Mouse (Mus musculus) heart, embryonic 13.5 days (tissue): ENCODE data around the gene Srgap1. TPM values are rescaled to one million over a fixed set of nuclear protein-coding genes. Genes with fewer than 3 reads are reported as not detected.

Experiments used
- ATAC-seq: fragments of 200-750 bp; cut with Nextera tagmentation; 2 replicates; pipeline ENCODE4 v1.8.0; 2017; ENCODE audit warnings: moderate TSS enrichment; ENCODE audit not compliant: insufficient number of reproducible peaks, low FRiP score, low TSS enrichment; ENCODE audit errors: extremely low read depth
- H3K27ac ChIP-seq: fragments of 300-500 bp; sonication (generic); replicated peaks from 2 replicates; pipeline ENCODE4 v1.5.1; 2015; ENCODE audit warnings: moderate library complexity, mild to moderate bottlenecking, inconsistent platforms
- H3K27me3 ChIP-seq: fragments of 300-500 bp; sonication (generic); replicated peaks from 2 replicates; pipeline ENCODE4 v1.6.1; 2015; ENCODE audit warnings: mild to moderate bottlenecking, inconsistent platforms
- H3K36me3 ChIP-seq: fragments of 300-500 bp; sonication (generic); 2 replicates; pipeline ENCODE4 v1.6.1; 2015; ENCODE audit warnings: mild to moderate bottlenecking, inconsistent platforms
- H3K4me1 ChIP-seq: fragments of 300-500 bp; sonication (generic); 2 replicates; pipeline ENCODE4 v1.6.1; 2015; ENCODE audit warnings: inconsistent platforms
- H3K4me2 ChIP-seq: fragments of 300-500 bp; sonication (generic); 2 replicates; pipeline ENCODE4 v1.6.1; 2015; ENCODE audit warnings: inconsistent platforms, mild to moderate bottlenecking, moderate library complexity
- H3K4me3 ChIP-seq: fragments of 300-500 bp; sonication (generic); 2 replicates; pipeline ENCODE4 v1.5.1; 2015; ENCODE audit warnings: moderate library complexity, mild to moderate bottlenecking, inconsistent platforms
- H3K9ac ChIP-seq: fragments of 300-500 bp; sonication (generic); 2 replicates; pipeline ENCODE4 v1.6.1; 2015; ENCODE audit warnings: inconsistent platforms, mild to moderate bottlenecking, moderate library complexity
- H3K9me3 ChIP-seq: fragments of 300-500 bp; sonication (generic); 2 replicates; pipeline ENCODE4 v1.6.1; 2016; ENCODE audit warnings: inconsistent platforms
- WGBS: fragments of 180-500 bp; shearing (Covaris S2); methylation state at CpG from one replicate; pipeline ENCODE4 v1.1.7; 2015; ENCODE audit warnings: mixed read lengths; 5-methylcytosine and 5-hydroxymethylcytosine counted together
- polyA plus RNA-seq: library from polyadenylated mRNA; unstranded; fragments of >200 nt; fragmentation: Nextera tagmentation; extraction: Ambion mirVana; gene quantifications from 2 replicates; pipeline ENCODE4 v1.2.1, GENCODE M21; 2015

Gene Srgap1
- polyA plus RNA-seq, 1 experiment from 2014 or later, result 8.9 TPM

DNA sequence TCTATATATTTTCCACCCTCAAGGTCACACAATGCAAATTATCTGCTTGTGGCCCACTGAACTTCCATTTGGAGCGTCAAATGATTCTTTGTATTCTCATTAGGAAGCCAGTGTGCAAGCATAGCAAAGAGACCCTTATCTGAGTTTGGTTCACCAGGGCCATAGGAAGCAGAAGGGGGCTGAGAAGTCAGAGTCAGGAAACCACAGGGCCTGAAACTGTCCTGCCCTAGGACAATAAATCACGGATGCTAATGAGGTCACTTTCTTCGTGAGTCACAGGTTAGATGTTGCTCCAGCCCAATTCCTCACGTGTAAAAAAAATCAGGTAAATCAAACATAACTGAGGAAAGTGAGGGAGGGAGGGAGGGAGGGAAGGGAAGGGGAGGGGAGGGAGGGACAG lies 85.1 kb downstream of the Srgap1 start:
- Histone ChIP-seq H3K36me3 (no peaks in the 10 kb centered on the region), H3K4me1 (peaks cover 22% of the 10 kb centered on the region), H3K27me3 (no peaks in the 10 kb centered on the region), H3K4me2 (no peak overlapping the region), H3K9me3 (no peaks in the 10 kb centered on the region), H3K27ac (peak overlapping the region; percentile 42; the same call in 1 of the 2 replicates), H3K9ac (no peak overlapping the region), H3K4me3 (no peak overlapping the region)
- WGBS, result 56% methylated on average over 4 of the region's 4 CpGs
- ATAC-seq, result no peak

DNA sequence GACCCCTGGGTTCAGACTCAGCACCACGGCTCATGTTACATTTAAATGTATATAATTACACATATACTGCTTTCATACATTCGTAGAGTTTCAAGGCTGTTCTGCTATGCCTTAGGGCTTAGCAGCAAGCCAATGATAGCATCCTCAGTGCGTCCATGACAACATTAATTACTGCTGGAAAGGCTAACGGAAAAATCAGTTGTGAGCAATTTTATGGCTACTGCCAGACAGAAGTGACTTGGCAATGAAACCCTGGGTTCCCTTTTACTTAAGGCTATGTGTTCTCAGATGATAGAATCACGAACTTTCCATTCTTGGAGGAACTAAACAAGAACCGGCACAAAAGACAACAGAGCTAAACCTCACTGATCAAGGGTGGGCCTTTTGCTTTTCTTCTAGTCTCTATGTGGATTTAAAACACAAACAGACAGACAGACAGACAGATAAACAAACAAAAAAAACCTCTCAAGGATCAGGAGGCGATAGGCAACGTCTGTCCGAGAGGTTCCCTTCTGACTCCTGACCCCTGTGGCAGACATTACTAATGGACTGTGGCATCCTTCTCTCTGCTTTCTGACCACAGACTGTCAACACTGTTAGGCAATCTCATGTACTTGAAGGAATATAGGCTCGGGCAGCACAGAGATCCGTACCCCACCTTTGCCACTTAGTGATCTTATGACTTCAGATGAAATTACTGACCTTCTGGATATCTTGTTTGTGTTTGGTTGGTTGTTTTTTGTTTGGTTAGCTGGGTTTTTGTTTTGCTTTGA lies 85.8 kb downstream of the Srgap1 start:
- WGBS, result 45% methylated on average over 11 of the region's 11 CpGs
- Histone ChIP-seq H3K27me3 (no peaks in the 10 kb centered on the region), H3K9ac (no peak overlapping the region), H3K4me2 (no peak overlapping the region), H3K4me3 (no peak overlapping the region), H3K27ac (peak overlapping the region; percentile 50), H3K4me1 (peaks cover 22% of the 10 kb centered on the region), H3K9me3 (no peaks in the 10 kb centered on the region), H3K36me3 (no peaks in the 10 kb centered on the region)
- no peak for ATAC-seq

DNA sequence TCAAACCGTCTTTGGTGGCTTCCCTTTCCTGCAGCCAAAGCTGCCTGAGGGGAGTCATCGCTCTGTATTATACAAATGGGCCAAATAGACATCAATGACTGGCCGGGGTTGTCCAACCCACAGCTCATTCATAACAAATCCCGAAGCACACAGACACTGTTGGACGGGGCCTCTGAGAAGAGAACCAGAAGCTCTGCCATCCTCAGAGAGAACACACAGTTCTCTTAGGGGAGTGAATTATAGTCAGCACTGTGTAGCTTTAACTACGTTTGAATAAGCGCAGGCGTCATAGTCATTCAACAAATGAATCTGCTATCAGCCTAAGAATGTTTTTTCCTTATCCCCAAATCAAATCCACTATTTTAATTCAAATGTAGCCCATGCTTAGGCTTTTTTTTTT lies 88.4 kb downstream of the Srgap1 start:
- no peaks in the 10 kb centered on the region for H3K36me3 ChIP-seq
- H3K4me3 ChIP-seq, result no peak overlapping the region
- H3K4me1 ChIP-seq, result peaks cover 14% of the 10 kb centered on the region
- no peak overlapping the region for H3K27ac ChIP-seq
- H3K9me3 ChIP-seq, result no peaks in the 10 kb centered on the region
- H3K9ac ChIP-seq, result no peak overlapping the region
- no peak for ATAC-seq
- H3K27me3 ChIP-seq, result no peaks in the 10 kb centered on the region
- WGBS, result 85% methylated on average over 8 of the region's 8 CpGs
- no peak overlapping the region for H3K4me2 ChIP-seq

DNA sequence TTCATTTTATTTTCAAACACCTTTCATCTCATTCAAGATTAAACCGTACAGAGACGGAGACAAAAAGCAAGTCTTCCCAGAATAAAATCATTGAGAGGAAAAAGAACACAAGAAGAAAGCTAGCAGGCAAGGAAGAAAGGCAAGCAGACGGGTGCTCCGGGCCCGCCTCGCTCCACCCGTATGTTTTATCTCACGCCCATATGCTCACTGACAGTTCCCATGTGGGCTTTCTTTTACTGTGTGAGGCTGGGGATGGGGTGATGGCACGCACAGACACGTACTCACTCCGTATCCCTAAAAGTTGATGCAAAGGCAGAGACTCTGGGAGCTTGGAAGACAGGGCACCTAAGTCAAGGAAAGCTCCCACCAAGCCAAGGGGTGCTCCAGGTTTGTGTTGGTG lies 90.6 kb downstream of the Srgap1 start:
- no peak for ATAC-seq
- Histone ChIP-seq H3K36me3 (no peaks in the 10 kb centered on the region), H3K27me3 (no peaks in the 10 kb centered on the region), H3K4me3 (no peak overlapping the region), H3K4me2 (no peak overlapping the region), H3K4me1 (peaks cover 7% of the 10 kb centered on the region), H3K9ac (no peak overlapping the region), H3K9me3 (peaks cover 6% of the 10 kb centered on the region; the same call in 1 of the 2 replicates), H3K27ac (no peak overlapping the region)
- 72% methylated on average over 11 of the region's 11 CpGs for WGBS

DNA sequence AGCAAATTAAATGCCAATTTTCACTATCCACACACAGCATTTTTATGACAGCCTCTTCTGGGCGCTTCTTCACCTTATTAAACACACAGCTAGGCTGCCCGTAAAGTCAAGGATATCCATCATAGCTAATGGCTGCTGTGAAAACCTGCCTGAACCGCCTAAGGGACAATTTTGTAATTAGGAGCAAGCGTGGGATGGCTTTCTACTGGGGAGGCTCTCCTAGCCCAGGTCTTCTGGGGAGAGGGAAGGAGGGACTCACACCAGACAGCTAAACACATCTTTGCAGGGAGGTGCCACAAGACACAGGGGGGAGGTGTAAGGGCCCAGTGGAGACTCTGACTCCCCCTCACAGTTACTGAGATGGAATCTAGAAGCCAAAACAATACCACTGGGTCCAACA lies 91.4 kb downstream of the Srgap1 start:
- Histone ChIP-seq H3K27me3 (no peaks in the 10 kb centered on the region), H3K4me2 (no peak overlapping the region), H3K9ac (no peak overlapping the region), H3K27ac (no peak overlapping the region), H3K9me3 (peaks cover 6% of the 10 kb centered on the region; the same call in 1 of the 2 replicates), H3K4me3 (no peak overlapping the region), H3K36me3 (no peaks in the 10 kb centered on the region), H3K4me1 (no peaks in the 10 kb centered on the region; the same call in 1 of the 2 replicates)
- 82% methylated on average over 4 of the region's 4 CpGs for WGBS
- ATAC-seq, result no peak

DNA sequence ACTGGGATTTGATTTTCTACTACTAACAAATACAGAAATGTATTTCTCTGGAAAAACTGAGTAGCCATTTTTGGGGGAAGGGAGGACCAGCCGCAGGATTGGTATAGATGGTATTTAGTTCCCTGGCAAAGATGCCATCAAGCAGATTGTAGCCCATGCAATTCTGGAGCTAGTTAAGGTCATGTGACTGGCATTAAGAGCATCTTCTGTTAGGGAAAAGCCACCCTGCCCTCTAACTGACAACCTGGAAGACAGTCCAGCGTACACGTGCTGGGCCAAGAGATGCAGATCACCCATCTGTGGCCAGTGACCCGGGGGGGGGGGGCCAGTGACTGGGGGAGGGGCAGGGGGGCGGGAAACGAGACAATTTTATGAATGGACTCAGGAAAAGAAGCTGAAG lies 92.2 kb downstream of the Srgap1 start:
- Histone ChIP-seq H3K4me3 (no peak overlapping the region), H3K9ac (no peak overlapping the region), H3K36me3 (no peaks in the 10 kb centered on the region), H3K9me3 (peaks cover 6% of the 10 kb centered on the region; the same call in 1 of the 2 replicates), H3K27me3 (no peaks in the 10 kb centered on the region), H3K4me1 (0 out of 2 replicates have a peak, but pooled peaks cover 3% of the 10 kb centered on the region), H3K27ac (no peak overlapping the region), H3K4me2 (no peak overlapping the region)
- WGBS, result 76% methylated on average over 6 of the region's 6 CpGs
- no peak for ATAC-seq

DNA sequence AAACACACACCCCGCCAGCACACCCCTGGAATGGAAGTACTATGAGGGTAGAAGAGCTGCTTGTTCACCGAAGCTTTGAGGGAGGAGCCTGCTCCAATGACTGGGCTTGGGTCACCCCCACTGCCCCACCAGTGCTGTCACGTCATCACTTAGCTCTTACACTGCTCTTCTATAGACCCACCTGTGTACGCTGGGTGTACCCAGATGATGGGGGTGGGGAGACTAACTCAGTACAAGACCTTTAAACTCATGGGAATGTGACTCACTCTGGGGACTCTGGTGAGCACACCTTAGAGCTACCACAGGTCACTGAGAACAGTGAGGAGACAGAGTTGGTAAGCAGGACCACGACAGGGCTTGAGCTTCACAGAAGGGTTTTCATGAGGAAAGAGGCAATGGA lies 94.1 kb downstream of the Srgap1 start:
- H3K9ac ChIP-seq, result no peak overlapping the region
- H3K27me3 ChIP-seq, result no peaks in the 10 kb centered on the region
- no peaks in the 10 kb centered on the region for H3K36me3 ChIP-seq
- peaks cover 6% of the 10 kb centered on the region; the same call in 1 of the 2 replicates for H3K9me3 ChIP-seq
- H3K4me2 ChIP-seq, result no peak overlapping the region
- WGBS, result 80% methylated on average over 5 of the region's 5 CpGs
- no peak overlapping the region for H3K27ac ChIP-seq
- 0 out of 2 replicates have a peak, but pooled peaks cover 11% of the 10 kb centered on the region for H3K4me1 ChIP-seq
- no peak overlapping the region for H3K4me3 ChIP-seq
- no peak for ATAC-seq

DNA sequence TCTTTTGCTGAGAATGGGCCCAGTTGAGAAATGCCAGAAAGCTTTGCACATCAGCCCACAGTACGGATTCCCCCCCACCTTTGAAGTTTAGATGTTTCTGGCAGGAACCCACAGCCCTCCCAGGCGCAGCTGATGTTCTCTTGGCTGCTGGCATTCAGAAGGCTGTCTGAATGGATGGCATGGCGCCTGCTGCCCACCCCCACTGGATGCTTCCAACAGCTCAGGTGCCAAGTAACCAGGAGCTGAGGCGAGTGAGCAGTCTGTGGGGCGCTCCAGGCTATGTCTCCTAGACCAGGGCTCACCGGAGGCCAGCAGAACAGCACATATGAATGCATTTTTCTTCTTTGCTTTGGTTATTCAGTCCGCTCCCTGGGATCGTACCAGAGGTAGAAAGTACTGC lies 100.9 kb downstream of the Srgap1 start:
- WGBS, result 77% methylated on average over 8 of the region's 8 CpGs
- no peaks in the 10 kb centered on the region for H3K36me3 ChIP-seq
- H3K27ac ChIP-seq, result no peak overlapping the region
- H3K27me3 ChIP-seq, result no peaks in the 10 kb centered on the region
- no peak overlapping the region for H3K4me3 ChIP-seq
- no peak for ATAC-seq
- 0 out of 2 replicates have a peak, but pooled peaks cover 11% of the 10 kb centered on the region for H3K4me1 ChIP-seq
- H3K9me3 ChIP-seq, result no peaks in the 10 kb centered on the region
- H3K4me2 ChIP-seq, result no peak overlapping the region
- H3K9ac ChIP-seq, result no peak overlapping the region

DNA sequence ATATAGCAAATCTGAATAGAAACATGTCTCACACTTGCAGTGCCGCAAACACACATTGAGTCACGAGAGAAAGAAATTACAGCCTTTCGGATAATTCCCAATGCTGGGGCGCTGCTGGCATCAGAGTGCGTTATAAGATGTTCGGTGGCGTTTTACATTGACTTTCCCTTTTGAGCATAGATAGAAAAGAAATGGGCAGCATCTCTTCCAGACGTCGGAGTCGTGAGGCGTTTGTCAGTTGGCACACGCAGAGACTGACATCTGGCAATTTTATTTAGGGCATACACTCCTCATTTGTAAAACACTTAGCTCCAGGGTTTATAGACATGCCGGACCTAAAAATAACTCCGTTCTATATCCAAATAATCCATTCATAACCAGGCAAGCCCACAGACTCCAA lies 115.2 kb downstream of the Srgap1 start:
- Histone ChIP-seq H3K4me2 (no peak overlapping the region), H3K9me3 (no peaks in the 10 kb centered on the region), H3K4me1 (peaks cover 30% of the 10 kb centered on the region), H3K27me3 (no peaks in the 10 kb centered on the region), H3K27ac (no peak overlapping the region), H3K9ac (no peak overlapping the region), H3K4me3 (no peak overlapping the region), H3K36me3 (0 out of 2 replicates have a peak, but pooled peaks cover 3% of the 10 kb centered on the region)
- no peak for ATAC-seq
- WGBS, result 75% methylated on average over 14 of the region's 14 CpGs

DNA sequence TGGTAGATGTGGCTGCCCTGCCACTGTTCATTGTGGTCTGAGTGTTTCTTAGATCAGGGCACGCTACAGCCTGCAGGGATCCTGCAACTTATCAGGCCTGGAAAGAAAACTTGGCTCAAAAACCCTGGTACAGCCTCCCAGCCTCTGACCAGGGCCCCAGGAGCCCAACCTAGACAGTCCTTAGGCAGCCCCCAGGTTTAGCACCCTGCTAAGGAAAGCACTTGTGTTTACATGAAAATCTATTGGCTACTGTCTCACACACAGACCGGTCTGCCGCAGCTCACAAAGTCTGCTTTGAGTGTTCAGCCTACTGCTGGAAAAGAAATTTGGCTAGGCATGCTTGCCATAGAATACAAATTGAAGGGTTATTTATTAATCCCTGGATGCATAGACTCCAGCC lies 121.0 kb downstream of the Srgap1 start:
- WGBS, result 57% methylated on average over 3 of the region's 3 CpGs
- peaks cover 17% of the 10 kb centered on the region for H3K36me3 ChIP-seq
- 0 out of 2 replicates have a peak overlapping the region, but pooled peaks have one; percentile 28 for H3K9ac ChIP-seq
- peaks cover 32% of the 10 kb centered on the region for H3K4me1 ChIP-seq
- no peaks in the 10 kb centered on the region for H3K9me3 ChIP-seq
- H3K27ac ChIP-seq, result 0 out of 2 replicates have a peak overlapping the region, but pooled peaks have one; percentile 8
- no peaks in the 10 kb centered on the region for H3K27me3 ChIP-seq
- ATAC-seq, result no peak
- H3K4me2 ChIP-seq, result no peak overlapping the region
- H3K4me3 ChIP-seq, result no peak overlapping the region

DNA sequence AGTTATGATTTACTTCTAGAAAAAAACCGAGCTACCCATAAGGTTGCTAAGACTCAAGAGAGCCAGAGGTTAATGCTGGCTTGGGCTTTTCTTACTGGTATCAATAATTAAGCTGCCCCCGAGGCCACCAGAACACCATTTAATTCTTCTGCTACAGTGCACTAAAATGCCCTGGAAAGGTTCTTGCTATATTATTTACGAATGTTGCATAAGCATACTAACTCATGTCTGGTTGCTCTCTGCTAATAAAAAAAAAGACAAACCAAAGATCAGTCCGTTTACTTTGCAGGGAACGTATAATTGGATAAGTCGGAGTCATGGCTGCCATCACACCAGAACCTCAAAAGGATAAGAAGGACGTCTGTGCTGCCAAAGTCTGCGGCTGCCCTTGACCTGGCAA lies 128.1 kb downstream of the Srgap1 start:
- Histone ChIP-seq H3K9me3 (no peaks in the 10 kb centered on the region), H3K27ac (no peak overlapping the region), H3K36me3 (peaks cover 16% of the 10 kb centered on the region), H3K27me3 (no peaks in the 10 kb centered on the region), H3K9ac (no peak overlapping the region), H3K4me1 (peaks cover 3% of the 10 kb centered on the region; the same call in 1 of the 2 replicates), H3K4me3 (no peak overlapping the region), H3K4me2 (no peak overlapping the region)
- no peak for ATAC-seq
- 64% methylated on average over 8 of the region's 8 CpGs for WGBS

DNA sequence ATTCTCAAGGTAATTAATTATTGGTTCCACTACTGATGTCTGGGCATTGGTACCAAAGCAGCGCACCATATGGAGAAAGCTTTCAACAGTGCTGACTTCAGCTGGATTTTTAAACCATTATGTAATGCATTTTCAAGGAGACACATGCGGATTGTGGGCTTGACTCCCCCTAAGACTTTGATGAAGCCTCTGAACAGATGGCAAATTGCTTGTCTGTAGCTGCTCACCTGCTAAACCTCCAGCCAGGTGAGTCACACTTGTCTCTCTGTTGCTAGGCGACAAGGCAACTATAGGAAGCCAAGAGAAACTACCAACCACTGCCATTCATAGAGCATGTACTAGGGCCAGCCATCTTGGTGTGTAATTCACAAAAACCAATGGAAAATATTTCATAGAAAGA lies 128.5 kb downstream of the Srgap1 start:
- Histone ChIP-seq H3K27me3 (no peaks in the 10 kb centered on the region), H3K9ac (no peak overlapping the region), H3K4me3 (no peak overlapping the region), H3K9me3 (no peaks in the 10 kb centered on the region), H3K4me2 (no peak overlapping the region), H3K4me1 (peaks cover 3% of the 10 kb centered on the region; the same call in 1 of the 2 replicates), H3K36me3 (peaks cover 13% of the 10 kb centered on the region), H3K27ac (no peak overlapping the region)
- WGBS, result 65% methylated on average over 3 of the region's 3 CpGs
- ATAC-seq, result no peak
